Mouse (Mus musculus) cortical plate, adult 2 months (tissue): Measurements from ENCODE around the gene Lefty1. TPM values are rescaled to one million over a fixed set of nuclear protein-coding genes. Genes with fewer than 3 reads are reported as not detected.
A peak's percentile ranks its signal among the peaks of the same experiment; 100 is the strongest.

Experiments
- H3K27ac ChIP-seq: fragments of 200-500 bp; 2 replicates; pipeline ENCODE4 v1.5.1; 2012; ENCODE audit warnings: low read length, control low read depth, inconsistent platforms; ENCODE audit not compliant: insufficient read depth
- H3K4me1 ChIP-seq: fragments of 200-500 bp; 2 replicates; pipeline ENCODE4 v1.6.1; 2011; ENCODE audit warnings: low read length; ENCODE audit not compliant: control insufficient read depth, insufficient read depth
- H3K4me3 ChIP-seq: fragments of 200-500 bp; 2 replicates; pipeline ENCODE4 v1.5.1; 2011; ENCODE audit warnings: mild to moderate bottlenecking, low read length, control low read depth; ENCODE audit not compliant: insufficient read depth
- CTCF ChIP-seq: fragments of 200-500 bp; IDR thresholded peaks from 2 replicates; pipeline ENCODE4 v1.5.1; 2011; ENCODE audit warnings: mild to moderate bottlenecking, control low read depth, low read length; ENCODE audit not compliant: insufficient read depth; ENCODE audit errors: extremely low read depth
- POLR2A ChIP-seq: fragments of 200-500 bp; IDR thresholded peaks from 2 replicates; pipeline ENCODE4 v1.6.1; 2011; ENCODE audit warnings: mild to moderate bottlenecking, low read length, control low read depth; ENCODE audit not compliant: insufficient read depth; ENCODE audit errors: extremely low read depth
- polyA plus RNA-seq: library from polyadenylated mRNA; depleted of rRNA; stranded (reverse); fragments of >200 nt; gene quantifications from 2 replicates; pipeline ENCODE4 v1.2.3, GENCODE M21; 2012

Lefty1 gene
- polyA plus RNA-seq, 1 experiment: 1.5 TPM

DNA sequence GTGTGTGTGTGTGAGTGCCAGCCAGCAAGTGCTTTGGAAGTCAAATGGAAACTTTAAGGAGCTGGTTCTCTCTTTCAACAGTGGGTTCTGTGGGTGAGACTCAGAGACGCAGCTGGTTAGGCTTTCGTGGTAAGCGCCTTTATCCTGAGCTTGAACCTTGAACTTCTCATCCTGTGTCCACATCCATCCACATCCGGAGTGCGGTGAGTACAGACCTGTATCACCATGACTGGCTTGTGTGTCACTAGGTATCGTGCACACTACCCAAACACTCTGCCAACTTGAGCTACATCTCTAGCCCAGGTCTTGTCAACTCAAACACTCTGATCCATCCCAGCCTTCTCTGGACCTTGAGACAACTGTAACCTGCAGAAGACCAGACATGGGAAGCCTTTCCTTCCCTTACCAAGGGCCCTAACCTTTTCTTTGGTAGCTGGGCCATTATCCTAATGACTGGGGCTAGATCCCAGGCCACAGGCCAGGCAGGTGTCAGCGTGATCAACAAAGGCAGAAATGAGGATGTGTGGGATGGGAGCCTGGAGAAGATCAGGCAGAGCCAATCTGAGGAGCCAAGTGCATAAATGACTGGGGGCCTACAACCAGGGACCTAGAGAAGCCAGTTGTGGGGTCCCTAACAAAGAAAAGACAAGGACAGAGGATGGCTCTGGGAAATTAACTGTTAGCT is 6.1 kb downstream of the Lefty1 start:
- no peak for TF ChIP-seq POLR2A
- no peak for TF ChIP-seq CTCF

DNA sequence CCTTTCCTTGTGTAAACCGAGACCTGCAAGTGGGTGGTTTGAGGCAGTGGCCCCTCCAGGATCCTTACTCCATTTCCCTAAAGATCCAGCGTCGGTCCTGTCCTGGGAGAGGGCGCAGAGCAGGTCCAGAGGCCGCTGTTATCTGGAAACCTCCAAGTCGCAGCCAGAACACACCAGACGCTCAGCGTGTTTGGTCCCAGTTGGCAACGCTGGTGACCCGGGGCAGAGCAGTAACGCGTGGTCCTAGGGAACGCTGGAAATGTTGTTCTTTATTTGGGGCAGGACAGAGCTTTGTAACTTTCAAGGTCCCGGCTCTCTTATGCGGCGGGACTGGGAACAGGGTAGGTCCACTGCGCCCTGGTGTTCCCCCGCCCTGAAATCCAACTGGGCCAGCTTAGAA is 6.9 kb downstream of the Lefty1 start:
- Histone ChIP-seq H3K27ac (peak overlapping the region; percentile 49), H3K4me1 (no peaks in the 10 kb centered on the region), H3K4me3 (peak overlapping the region; percentile 42)
- TF ChIP-seq CTCF (no peak), POLR2A (no peak)

More for the DNA sequence above, 6.1 kb downstream of the Lefty1 start:
- no peak overlapping the region for H3K4me3 ChIP-seq
- no peaks in the 10 kb centered on the region; the same call in 1 of the 2 replicates for H3K4me1 ChIP-seq
- no peak overlapping the region for H3K27ac ChIP-seq

GRCm38 (mm10) chr1:180942166-180943031 is 7.6 kb downstream of the Lefty1 start, which contains the start of gene Tmem63a:
TSS of gene Tmem63a (plus strand) at chr1:180942344.
- H3K4me1 ChIP-seq: no peaks in the 10 kb centered on the region
- peak within 1 kb of the TSS; percentile 42 for H3K4me3 ChIP-seq
- peak within 1 kb of the TSS; percentile 92 for H3K27ac ChIP-seq
- TF ChIP-seq POLR2A (0 out of 2 replicates have a peak, but pooled peaks have one; percentile 24), CTCF (no peak)

GRCm38 (mm10) chr1:180943032-180943644 is 8.3 kb downstream of the Lefty1 start:
- TF ChIP-seq POLR2A (no peak), CTCF (no peak)
- Histone ChIP-seq H3K4me1 (no peaks in the 10 kb centered on the region), H3K27ac (peak overlapping the region; percentile 92), H3K4me3 (peak overlapping the region; percentile 42)

DNA sequence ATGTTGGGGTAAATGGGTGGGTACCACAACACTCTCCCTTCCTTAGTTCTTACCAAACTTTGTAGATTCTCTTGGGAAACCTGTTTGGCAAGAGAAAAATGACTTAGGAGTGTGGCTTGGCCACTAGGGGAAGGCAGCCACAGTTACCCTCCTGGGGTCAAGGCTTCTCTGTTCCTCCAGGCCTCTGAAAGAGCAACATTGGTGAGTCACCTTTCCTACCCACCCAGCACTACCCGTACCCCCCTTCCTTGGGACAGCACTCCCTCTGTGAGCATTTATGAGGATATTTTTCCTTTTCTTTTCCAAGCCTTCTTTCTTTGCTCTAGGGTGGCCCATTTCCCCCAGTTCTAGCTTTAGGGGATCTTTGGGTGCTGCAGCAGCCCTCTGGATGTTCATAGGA is 9.1 kb downstream of the Lefty1 start:
- TF ChIP-seq CTCF (no peak), POLR2A (no peak)
- Histone ChIP-seq H3K4me3 (no peak overlapping the region), H3K27ac (0 out of 2 replicates have a peak overlapping the region, but pooled peaks have one; percentile 92)

GRCm38 (mm10) chr1:180944553-180944952 is 9.7 kb downstream of the Lefty1 start:
- Histone ChIP-seq H3K4me3 (no peak overlapping the region), H3K27ac (peak overlapping the region; percentile 92), H3K4me1 (no peaks in the 10 kb centered on the region)
- no peak for TF ChIP-seq POLR2A
- no peak for TF ChIP-seq CTCF

More for the DNA sequence above, 9.1 kb downstream of the Lefty1 start:
- no peaks in the 10 kb centered on the region for H3K4me1 ChIP-seq

DNA sequence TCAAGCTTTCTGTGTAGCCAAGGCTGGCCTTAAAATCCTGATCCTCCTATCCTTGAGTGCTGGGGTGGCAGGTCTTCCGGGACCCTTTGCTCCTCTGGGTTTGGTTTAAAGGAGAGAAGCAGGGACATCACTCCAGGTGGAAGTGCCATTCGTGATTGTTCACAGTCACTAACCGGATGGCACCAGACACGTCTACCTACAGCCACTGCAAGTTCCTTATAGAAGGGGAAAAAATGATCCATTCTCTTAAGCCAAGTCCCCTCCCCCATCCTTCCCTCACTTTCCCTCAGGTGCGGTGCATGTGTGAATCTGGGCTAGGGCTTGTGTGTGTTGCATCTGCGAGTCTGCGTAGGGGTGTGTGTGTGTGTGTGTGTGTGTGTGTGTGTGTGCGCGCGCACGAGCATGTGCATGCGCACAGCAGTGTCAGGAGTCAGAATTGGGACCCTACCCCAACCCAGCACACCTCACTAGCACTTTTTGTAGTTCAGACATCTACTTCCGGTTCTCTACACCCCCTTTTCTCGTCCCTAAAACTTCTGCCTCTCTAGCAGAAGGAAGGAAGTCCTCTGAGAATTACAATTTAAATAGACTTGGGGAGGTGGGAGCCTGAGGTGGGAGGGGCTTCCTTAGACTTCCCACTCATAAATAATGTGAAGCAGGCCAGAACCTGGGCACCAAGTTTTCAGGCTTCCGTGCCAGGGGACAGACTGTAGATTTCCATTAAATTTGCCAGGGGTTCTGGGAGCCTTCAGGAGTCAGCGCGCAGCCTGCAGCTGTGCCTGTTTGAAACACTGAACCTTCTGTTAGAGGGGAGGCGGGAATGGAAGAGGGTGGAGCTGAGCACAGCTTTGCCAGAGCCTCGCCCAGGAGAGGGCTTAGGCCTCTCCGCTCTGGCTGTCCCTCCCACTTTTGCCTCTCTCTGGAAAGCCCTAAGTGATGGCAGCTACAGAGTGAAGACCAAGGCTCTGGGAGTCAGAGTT is 10.5 kb downstream of the Lefty1 start:
- TF ChIP-seq CTCF (no peak), POLR2A (no peak)
- Histone ChIP-seq H3K4me1 (no peaks in the 10 kb centered on the region), H3K4me3 (no peak overlapping the region), H3K27ac (peak overlapping the region; percentile 92)

DNA sequence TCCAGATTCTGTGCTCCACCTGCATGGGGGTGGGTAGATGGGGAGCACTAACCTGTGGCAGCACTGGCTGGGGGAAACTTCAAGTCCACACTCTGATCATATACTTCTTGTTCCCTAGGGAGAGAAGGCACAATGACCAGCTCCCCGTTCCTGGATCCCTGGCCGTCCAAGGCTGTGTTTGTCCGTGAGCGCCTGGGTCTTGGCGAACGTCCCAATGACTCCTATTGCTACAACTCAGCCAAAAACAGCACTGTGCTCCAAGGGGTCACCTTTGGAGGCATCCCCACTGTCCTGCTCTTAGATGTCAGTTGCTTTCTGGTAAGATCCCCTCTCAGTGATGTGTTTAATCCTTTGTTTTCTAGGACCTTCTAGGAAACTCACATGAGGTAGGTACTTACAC is 11.6 kb downstream of the Lefty1 start:
- Histone ChIP-seq H3K4me3 (no peak overlapping the region), H3K4me1 (no peaks in the 10 kb centered on the region), H3K27ac (0 out of 2 replicates have a peak overlapping the region, but pooled peaks have one; percentile 9)
- TF ChIP-seq CTCF: no peak
- TF ChIP-seq POLR2A: no peak

GRCm38 (mm10) chr1:180952085-180952746 is 17.4 kb downstream of the Lefty1 start:
- Histone ChIP-seq H3K4me1 (no peaks in the 10 kb centered on the region), H3K4me3 (no peak overlapping the region), H3K27ac (no peak overlapping the region)
- no peak for TF ChIP-seq CTCF
- TF ChIP-seq POLR2A: no peak
